Mouse (Mus musculus) cerebral cortex, adult 2 months (tissue): Measurements from ENCODE around the gene Nqo1.

ENCODE experiments used
- WGBS: fragments of 180-500 bp; shearing (Covaris S2); methylation state at CpG from one replicate; pipeline ENCODE4 v1.1.7; 2018; 5-methylcytosine and 5-hydroxymethylcytosine counted together

The Nqo1 gene

DNA sequence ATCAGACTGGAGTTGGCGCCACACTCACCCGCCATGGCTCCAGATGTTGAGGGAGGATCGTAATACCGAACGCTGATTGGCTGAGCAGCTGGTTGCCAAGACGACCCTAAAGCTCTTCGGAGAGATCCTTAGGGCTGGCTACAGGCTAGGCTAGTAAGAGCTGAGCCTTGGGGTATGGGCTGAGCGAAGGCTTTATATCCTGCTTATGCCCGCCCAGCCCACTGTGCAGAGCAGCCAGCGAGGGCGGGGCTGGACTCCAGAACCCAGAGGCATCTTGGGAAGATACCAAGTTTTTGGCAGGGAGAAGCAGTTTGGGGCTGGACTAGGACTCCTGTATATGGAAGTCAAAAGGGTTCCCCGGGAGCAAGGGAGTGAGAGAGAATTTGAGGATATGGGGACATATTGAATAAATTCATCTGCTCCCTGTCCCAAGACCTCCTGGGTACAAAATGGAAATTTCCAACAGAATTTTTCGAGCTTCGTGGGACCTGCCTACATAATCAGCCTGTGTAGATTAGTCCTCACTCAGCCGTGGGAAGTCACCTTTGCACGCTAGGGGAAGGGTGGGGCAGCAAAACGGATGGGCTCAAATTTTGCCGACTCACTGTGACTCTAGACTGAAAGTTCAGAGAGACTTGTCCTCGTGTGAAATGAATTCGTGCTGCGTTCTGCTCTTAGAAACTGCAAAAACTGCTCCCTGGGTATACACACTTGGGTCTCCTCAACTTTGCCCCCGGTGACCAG lies at the start of gene Nqo1:
Gene Nqo1, minus strand, starts transcription at position 169 of the 744 bp plus-strand sequence.
- 10% methylated on average over 22 of the region's 22 CpGs for WGBS

DNA sequence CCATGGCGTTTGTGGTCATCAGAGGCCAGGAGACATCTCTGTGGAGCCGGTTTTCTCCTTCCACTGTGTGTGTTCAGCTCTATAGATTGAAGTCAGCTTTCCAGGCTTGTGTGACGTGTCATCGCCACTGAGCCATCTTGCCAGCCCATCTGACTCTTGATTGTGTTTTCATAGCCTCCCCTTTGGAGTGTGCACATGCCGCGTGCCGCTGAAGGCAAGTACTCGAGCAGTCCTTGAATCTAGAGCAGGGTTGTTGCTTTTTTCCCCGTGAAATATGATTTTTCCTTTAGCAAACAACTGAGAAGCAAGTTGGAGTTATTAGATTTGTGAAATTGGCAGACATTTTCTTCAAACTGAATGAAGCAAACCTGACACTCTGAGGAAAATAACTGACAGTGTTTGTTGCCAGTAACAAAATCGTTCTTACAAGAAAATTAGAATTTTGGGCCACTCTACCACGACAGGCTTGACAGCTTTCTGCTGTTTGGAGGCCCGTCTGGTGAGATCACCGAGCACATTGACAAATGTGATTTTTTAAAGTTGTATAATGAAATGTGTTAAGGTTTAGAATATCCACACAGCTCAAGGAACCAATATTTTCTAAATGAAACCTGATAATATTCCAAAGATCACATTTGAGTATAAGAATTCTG lies 48.5 kb upstream of the Nqo1 start:
- 64% methylated on average over 13 of the region's 13 CpGs for WGBS

DNA sequence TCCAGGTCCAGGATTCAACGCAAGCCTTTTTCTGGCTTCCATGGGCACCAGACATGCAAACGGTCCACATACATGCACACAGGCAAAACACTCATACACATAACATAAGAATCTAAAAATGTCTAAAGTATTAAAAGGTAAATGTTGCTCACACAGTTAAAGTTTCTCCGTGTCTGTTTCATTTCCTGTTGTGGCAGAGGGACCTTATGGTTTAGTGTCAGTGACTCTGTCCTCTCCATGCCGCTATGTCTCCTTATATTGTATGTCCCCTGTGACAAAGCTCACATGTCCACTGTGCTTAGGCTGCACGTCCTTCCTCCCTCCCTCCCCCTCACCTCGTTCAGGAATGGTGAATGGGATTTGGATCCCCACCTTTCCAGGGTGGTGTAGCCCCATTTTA lies 46.6 kb upstream of the Nqo1 start:
- 69% methylated on average over 6 of the region's 6 CpGs for WGBS

DNA sequence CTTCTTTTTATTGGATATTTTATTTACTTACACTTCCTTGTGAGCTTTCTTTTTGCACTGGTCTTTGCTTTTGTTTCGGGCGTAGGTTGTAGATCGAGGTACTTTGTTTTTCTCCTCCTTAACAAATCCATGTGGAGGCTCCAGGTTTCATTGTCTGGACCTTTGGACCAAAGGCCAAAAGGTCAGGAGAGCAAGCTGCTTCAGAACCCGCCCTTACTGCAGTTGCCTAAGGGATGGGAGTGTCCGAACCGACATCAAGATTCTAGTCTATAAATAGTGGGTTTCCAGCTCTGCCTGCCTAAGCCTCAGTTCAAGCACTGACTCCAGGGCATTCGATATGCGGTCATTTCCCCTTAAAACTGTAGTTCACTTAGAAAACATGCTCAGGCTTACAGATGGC lies 46.1 kb upstream of the Nqo1 start:
- 66% methylated on average over 8 of the region's 8 CpGs for WGBS

DNA sequence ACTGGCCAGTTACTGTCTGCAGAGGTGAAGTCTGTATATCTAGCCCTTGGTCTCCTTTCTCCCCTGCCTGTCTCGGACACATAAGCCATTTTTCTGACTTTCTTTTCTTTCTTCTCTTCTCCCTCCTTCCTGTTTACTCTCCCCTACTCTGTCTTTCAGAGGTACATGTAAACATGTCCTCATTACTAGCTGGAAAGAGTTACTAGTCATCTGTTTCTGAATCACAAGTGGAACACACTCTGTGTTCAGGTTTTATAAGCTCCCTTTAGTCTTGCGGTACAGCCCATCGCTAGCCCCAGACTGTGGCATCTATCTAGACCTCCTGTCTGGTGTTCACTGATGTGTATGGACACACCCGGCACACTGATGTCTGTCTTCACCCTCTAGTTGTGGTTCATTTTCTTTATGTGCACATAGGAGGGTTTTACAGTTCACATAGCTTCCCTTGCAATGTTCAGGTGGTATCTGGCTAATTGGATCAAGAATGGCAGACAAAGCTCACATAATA lies 45.4 kb upstream of the Nqo1 start:
- WGBS, result 82% methylated on average over 4 of the region's 4 CpGs

DNA sequence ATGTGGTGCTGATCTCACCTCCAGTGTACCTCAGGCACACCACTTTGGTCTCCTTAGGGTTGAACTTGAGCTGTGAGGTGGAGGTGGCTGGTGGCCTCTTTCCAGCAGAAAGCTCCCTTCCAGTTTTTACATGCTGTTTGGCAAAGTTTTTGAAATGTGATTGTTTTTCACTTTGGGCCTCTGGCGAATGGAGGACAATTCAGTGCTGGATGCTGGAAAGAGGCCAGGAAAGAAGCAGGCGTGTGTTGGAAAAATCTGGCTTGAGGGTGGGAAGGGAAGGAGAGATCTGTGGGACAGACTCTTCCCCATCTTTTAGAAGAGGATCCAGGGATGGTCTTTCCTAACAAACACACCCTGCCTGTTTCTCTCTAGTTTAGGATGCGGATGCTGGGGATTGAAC lies 41.6 kb upstream of the Nqo1 start:
- WGBS, result 40% methylated on average over 3 of the region's 3 CpGs

DNA sequence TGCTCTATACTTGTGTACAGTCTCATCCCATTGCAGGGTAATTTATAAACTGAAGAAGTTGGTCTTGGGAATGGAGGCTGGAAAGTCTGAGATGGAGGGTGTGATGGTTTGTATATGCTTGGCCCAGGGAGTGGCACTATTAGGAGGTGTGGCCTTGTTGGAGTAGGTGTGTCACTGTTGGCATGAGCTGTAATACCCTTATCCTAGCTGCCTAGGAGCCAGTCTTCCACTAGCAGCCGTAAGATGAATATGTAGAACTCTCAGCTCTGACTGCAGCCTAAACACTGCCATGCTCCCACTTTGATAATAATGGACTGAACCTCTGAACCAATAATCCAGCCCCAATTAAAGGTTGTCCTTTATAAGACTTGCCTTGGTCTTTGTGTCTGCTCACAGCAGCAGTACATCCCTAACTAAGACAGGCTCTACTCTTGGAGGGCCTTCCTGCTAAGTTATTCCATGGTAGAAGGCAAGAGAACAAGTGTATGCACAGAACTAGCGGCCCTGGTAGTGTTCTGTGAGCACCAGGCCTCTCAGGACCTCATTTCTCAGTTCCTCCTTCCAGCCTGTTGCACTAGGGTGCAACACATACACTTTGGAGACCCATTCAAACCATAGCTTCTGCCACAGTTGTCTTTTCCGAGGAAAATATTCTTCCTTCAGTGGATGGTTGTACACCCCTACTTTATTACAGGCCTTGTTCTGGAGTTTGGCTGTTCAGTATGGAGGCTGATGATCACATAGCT lies 37.0 kb upstream of the Nqo1 start:
- WGBS, result 83% methylated on average over 3 of the region's 3 CpGs

DNA sequence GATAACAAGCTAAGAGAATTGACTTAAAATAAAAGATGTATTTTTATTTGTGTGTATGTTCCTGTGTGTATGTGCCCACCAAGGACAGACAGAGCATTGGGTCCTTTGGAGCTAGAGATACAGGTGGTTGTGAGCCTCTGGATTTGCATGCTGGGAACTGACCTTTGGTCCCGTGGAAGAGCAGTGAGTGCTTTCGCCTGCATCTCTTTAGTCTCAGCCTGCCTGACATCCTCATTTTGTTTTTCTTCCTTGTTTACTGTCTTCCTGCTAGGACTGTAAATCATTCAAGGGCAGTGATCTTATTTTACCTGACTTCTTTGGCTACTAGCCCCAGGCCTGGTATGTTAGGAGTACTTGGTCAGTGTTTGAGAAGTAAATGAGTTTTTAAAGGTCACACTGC lies 34.7 kb upstream of the Nqo1 start:
- 76% methylated on average over 2 of the region's 2 CpGs for WGBS

DNA sequence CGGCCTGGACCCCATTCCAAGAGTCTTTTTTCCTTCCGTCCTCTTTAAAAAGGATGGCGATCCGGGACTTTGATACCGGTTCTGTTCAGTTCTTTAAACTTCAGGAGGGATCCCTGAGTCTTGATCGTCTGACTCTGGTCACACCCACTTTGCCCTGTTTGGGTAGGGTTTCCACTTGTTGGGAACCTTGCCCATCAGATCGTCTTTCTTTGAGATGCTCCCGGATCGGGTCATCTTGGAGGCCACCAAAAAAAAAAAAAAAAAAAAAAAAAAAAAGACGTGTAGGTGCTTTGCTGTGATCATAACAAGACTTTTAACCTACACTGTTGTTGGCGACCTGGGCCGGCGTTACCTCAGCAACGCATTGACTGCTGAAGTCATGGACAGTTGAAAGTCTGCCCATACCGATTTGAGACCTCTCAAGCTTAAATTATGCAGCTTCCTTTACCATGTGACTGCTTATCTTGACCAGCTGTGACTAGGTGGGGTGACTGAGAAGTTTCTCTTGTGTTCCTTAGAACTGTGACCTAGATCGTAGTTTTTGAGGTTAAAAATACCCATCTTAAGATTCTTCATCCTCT lies 33.9 kb upstream of the Nqo1 start:
- 4% methylated on average over 16 of the region's 16 CpGs for WGBS

DNA sequence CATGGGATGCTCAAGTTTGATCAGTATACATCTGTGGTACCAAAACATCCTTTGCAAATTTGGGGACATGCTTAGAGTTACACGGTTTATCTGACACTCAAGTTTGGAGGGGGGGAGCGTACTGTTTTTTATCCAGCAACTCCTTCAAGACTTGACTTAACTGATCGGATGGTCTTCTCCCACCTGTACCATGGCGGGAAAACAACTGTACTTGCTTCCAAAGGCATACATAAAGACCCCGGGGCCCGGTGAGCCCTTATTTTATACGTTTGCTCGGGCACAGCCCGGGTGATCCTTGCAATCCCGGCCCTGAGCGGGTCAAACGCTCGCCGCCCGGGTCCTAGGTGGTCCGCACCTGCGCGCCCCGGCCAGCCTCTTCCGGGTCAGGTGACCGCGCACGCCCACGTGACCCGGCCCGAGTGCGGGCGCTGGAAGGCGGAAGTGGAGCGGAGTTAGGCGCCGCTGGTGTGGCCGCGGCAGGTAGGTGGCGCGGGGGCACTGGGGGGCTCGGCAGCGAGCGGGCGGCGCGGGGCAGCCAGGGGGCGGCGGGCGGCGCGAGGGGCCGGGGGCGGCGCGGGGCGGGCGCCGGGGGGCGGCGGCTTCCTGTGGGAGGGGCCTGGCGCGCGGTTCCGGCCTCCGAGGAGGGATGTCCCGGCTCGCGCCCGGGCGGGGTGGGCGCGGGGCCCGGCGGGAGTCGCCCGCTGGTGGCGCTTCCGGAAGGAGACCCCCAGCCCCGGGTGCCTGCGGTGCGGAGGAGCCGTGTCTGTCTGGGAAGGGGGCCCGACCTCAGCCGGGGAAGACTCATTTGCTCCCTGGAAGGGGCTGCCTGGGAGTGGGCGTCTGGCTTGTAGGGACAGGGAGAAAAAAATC lies 33.2 kb upstream of the Nqo1 start, which contains the start of gene Wwp2:
Gene Wwp2, plus strand, starts transcription at position 404 of the 870 bp plus-strand sequence.
- 1% methylated on average over 60 of the region's 81 CpGs for WGBS

DNA sequence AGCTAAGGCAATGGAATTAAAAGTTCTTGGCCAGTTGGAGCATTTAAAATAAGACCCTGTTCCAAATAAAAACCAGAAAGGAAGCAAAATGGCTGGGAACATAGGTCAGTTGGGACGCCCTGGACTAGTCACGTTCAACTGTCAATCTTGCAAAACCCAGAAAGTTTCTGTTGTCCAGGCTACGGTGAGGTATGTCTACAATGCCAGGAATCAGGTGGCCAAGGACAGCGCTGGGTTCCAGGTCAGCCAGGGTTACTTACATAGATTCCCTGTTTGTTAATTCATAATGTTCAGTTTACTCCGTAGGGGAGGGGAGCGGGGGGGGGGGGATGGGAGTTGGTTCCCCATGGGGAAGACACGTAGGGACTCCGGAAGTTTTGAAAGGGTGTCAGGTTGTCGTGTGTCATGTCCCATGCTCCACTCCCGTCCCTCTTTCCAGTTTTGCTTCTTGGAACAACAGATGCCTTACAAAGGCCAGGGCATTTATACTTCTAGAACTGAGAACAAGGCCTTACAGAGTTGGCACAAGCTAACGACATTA lies 32.5 kb upstream of the Nqo1 start:
- 30% methylated on average over 11 of the region's 11 CpGs for WGBS

DNA sequence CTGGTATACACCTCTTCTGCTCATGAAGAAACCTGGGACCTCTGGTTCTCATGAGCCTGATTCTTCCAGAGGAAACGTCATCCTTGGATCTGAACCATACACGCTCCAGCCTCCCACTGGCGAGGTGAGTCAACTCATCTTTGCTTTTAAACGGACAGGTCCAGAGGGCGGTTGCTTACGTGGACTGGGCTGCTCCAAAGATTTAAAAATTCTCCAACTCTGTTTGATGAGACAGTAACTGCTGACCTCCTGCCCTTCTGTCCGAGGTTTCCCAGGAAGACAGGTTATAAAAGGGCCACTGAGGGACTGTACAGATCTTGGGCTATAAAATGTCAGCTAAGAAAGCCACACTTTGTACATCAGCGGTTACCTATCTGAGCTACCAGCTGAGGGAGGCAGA lies 27.8 kb upstream of the Nqo1 start:
- WGBS, result 89% methylated on average over 8 of the region's 8 CpGs

DNA sequence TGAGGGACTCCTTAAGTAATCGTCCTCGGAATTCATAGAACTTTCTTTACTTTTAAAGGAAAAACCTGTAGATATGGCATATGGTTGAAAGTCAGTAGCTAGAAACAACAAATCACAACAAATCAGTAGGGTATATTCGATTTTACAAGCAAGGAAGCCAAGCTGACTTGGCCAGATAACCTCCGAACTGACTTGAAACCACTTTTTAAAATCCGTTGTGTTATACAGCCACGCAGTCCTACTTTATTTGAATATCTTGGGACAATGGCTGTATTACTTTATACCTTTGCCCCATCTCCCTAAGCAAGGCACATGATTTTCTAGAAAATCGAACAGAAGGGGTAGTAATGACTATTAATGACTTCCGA lies 22.2 kb upstream of the Nqo1 start:
- 41% methylated on average over 8 of the region's 8 CpGs for WGBS

DNA sequence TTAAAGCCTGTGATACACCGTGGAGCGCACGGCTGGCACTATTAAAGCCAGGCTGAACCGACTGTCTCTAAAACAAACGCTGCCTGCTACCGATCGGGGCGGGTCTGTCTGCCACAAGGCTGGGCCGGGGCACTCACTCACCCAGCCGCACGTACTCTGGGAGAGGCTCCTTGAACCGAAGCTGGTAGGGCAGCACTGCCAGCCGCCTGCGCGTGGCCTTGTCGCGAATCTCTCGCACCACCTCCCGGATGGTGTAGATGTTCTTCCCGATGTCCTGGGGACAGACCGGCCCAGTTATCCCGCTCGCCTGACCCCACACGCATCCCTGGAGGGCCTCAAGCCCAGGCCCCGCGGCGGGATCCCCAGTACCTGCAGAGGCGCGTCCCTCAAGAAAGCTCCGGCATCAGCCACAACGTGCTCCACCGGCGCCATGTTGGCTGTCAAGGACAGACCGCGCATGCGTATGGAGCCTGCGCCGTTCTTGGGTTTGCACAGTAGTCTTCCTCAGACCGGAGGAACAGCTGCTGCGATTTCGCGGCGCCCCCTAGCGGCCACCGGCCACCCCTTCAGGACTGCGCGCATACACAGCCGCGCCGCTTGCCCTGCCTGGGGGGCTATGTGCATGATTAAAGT lies 21.7 kb upstream of the Nqo1 start, which contains the start of gene Nob1:
Gene Nob1, minus strand, starts transcription at position 455 of the 633 bp plus-strand sequence.
- under 1% methylated on average over 50 of the region's 50 CpGs for WGBS

DNA sequence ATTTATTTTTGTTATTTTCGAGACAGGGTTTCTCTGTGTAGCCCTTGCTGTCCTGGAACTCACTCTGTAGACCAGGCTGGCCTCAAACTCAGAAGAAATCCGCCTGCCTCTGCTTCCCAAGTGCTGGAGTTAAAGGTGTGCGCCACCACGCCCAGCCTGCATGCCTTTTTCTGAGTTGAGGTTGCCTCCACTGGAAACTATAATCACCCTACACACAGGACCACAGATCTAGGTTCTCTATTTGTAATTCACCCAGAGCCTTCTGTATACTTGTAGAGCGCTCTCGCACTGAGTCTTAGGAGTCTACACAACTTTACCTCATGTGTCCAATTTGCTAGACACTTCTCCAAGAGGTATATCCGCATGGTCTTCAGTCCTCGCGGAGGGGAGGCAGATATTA lies 21.2 kb upstream of the Nqo1 start:
- 24% methylated on average over 9 of the region's 9 CpGs for WGBS

DNA sequence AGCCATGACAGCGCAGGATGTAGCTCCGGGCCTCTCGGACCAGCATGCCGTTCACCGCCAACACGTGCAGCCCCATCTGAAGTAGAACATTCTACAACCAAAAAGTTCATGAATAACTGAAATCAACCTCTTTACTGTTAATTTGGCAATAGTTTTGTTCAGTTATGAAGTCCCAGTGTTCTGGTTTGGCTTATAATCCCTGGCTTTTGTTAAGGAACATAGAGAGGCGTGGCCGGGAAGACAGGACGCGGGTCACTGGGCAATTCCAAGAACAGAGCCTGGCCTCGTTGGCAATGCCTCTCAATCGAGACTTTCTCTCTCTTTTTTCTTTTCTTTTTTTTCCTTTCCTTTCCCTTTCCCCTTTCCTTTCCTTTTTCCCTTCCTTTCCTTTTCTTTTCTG lies 14.0 kb upstream of the Nqo1 start:
- WGBS, result 90% methylated on average over 12 of the region's 12 CpGs

DNA sequence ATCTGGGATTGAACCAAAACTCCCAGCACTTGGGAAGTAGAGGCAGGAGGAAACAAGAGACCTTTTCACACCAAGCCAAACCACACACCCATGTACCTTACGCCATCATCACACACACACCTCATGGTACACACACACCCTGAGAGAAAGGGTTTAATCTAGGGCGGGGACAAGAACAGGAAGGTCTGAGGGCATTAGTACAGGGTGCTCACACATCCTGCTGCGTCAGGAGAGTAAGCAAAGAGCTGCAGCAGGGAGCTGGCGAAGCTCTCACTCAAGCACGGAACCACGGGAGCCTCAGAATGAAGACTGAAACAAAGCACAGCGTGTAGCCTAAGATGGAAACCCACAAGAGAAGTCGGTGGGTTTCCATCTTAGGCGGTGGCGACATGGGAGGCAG lies 10.9 kb upstream of the Nqo1 start:
- WGBS, result 89% methylated on average over 10 of the region's 10 CpGs

DNA sequence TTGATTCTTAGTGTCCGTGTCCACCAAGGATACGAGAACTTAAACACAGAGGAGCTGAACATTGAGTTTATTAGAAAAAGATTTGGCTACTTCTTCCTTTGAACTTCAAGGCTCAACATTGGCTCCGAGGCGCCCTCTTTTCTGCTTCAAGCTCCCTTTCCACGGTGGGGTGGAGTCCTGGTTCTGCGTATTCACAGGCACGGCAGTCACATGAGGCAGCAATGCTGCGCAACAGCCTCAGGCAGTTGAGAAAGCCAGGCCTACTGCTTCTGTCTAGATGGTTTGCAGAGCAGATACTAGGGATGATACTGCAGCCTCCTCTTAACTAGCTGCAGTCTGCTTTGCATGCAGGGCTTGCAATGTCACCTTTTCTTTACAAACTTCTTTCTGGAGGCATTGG lies 9.5 kb upstream of the Nqo1 start:
- WGBS, result 87% methylated on average over 8 of the region's 8 CpGs

DNA sequence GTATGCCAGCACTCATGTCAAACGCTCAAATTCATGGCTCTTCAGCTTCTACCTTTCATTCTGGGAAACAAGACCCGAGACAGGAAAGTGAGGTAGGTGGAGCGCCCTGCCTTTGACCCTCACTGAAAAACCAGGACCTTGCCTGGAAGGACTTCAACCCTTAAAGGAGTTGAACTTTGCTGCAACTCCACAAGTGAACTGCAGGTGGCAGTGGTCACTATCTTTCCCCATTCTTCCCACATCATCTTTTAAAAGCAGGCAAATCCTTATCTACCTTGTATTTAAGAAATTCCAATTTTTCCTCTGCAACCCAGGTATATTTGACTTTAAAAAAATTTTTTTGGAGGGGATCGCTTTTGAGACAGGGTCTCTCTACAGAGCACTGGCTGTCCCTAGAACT lies 8.4 kb upstream of the Nqo1 start:
- 70% methylated on average over 4 of the region's 4 CpGs for WGBS

DNA sequence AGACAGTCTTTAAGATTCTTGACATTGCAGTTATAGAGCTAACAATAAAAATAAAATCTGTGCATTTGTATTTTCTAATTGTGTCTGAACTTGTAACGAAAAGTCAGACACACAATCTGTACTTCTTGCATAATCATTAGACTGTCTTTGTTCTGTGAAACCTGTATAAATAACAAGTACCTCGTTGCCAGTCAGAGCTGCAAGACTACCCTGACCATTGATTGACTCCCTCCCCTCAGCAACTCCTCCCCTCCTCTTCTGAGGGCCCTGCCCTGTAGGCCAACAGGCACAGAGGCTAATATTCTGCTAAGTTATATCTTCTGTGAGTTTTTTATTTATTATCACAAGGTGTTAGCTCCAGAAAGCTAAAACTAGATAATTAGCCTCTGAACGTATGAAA lies 2.9 kb upstream of the Nqo1 start:
- WGBS, result 68% methylated on average over 3 of the region's 3 CpGs
